Mouse (Mus musculus) ES-E14 (cell line): ENCODE measurements around the gene Mta1. TPM values are rescaled to one million over a fixed set of nuclear protein-coding genes. Genes with fewer than 3 reads are reported as not detected.

Experiments
- DNase-seq: peaks from one replicate; pipeline ENCODE4 v3.0.0-alpha.2; 2013; ENCODE audit warnings: low read depth, low spot score
- H3K27ac ChIP-seq: 2 replicates; pipeline ENCODE4 v1.5.1; 2012; ENCODE audit warnings: low read depth, mild to moderate bottlenecking, low read length, moderate library complexity, mixed read lengths; ENCODE audit not compliant: poor library complexity, insufficient read depth, severe bottlenecking
- H3K36me3 ChIP-seq: 2 replicates; pipeline ENCODE4 v1.6.1; 2012; ENCODE audit warnings: mild to moderate bottlenecking, low read length, moderate library complexity, mixed read lengths; ENCODE audit not compliant: control insufficient read depth, poor library complexity, insufficient read depth, severe bottlenecking
- H3K4me1 ChIP-seq, 2 experiments: fragments of 150-350 bp in 1 of 2; sonication (generic) in 1 of 2; 2 replicates each; pipeline ENCODE4 v1.6.1; 2012; ENCODE audit warnings: low read length in 2 of 2, mild to moderate bottlenecking in 1 of 2, mixed read lengths in 1 of 2; ENCODE audit not compliant: control insufficient read depth in 2 of 2, insufficient read depth in 2 of 2, poor library complexity in 1 of 2
- H3K4me3 ChIP-seq, 2 experiments: fragments of 150-350 bp in 1 of 2; sonication (generic) in 1 of 2; 2 replicates each; pipeline ENCODE4 v1.5.1; 2012; ENCODE audit warnings: low read length in 2 of 2, low read depth in 1 of 2, mild to moderate bottlenecking in 1 of 2, mixed read lengths in 1 of 2; ENCODE audit not compliant: insufficient read depth in 1 of 2, poor library complexity in 1 of 2, severe bottlenecking in 1 of 2
- H3K9ac ChIP-seq: 2 replicates; pipeline ENCODE4 v1.6.1; 2012; ENCODE audit warnings: low read depth, mild to moderate bottlenecking, low read length, mixed read lengths; ENCODE audit not compliant: poor library complexity, insufficient read depth, severe bottlenecking
- H3K9me3 ChIP-seq: fragments of 150-350 bp; sonication (generic); 2 replicates; pipeline ENCODE4 v1.6.1; 2012; ENCODE audit warnings: low read depth, mild to moderate bottlenecking, low read length; ENCODE audit not compliant: control insufficient read depth, insufficient read depth
- CHD2 ChIP-seq: IDR thresholded peaks from 2 replicates; pipeline ENCODE4 v1.6.1; 2014; ENCODE audit warnings: mild to moderate bottlenecking, low read depth, low read length, inconsistent platforms
- HCFC1 ChIP-seq: IDR thresholded peaks from 2 replicates; pipeline ENCODE4 v1.6.1; 2012; ENCODE audit warnings: low read length, inconsistent platforms, borderline replicate concordance; ENCODE audit not compliant: insufficient read depth
- MAFK ChIP-seq: IDR thresholded peaks from 2 replicates; pipeline ENCODE4 v1.6.1; 2014; ENCODE audit warnings: mild to moderate bottlenecking, low read depth, low read length, inconsistent platforms; ENCODE audit not compliant: insufficient read depth
- ZC3H11A ChIP-seq: IDR thresholded peaks from 2 replicates; pipeline ENCODE4 v1.6.1; 2012; ENCODE audit warnings: low read depth, mild to moderate bottlenecking, inconsistent platforms, low read length, borderline replicate concordance
- ZNF384 ChIP-seq: IDR thresholded peaks from 2 replicates; pipeline ENCODE4 v1.6.1; 2012; ENCODE audit warnings: low read depth, low read length, inconsistent platforms
- in situ Hi-C, 2 experiments: fragments of 600-800 bp; cut with MboI; formaldehyde crosslinking; loops; one replicate each; pipeline ENCODE4 v1.15.1; 2025; ENCODE audit warnings: low sequenced_read_pairs in 2 of 2, inconsistent platforms in 1 of 2; ENCODE audit not compliant: unreplicated experiment in 2 of 2
- total RNA-seq: library from RNA; depleted of rRNA; stranded (reverse); fragments of 300-350 nt; gene quantifications from 2 replicates; pipeline ENCODE4 v1.2.3, GENCODE M21; 2012

The Mta1 gene
- total RNA-seq, 1 experiment: 30.3 TPM

DNA sequence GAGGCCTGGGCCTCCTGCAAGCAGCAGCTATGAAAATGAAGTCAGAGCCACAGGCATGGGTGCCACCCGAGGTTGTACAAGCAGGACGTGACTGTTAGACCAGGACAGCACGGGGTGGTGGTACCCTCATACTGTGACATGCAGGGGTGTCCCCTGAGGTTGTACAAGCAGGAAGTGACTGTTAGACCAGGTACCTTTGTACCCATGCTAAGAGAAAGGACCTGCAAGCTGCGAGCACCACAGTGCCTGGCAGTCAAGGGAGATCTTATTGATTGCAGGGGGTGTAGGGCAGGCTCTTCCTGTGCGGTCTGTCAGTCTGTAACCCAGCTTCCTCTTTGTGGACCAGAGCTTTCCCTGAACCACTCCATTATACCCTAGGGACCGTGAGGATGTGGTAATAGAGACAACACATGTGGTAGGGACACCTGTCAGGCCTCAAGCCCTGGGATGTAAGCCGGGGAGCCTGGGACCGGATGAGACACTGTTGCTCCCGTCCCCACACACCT is 70.0 kb downstream of the Mta1 start:
- no peak for TF ChIP-seq ZNF384
- no peak for TF ChIP-seq MAFK
- TF ChIP-seq CHD2: no peak
- TF ChIP-seq HCFC1: no peak
- no peak for TF ChIP-seq ZC3H11A
- Histone ChIP-seq H3K9ac (no peak overlapping the region), H3K27ac (no peak overlapping the region), H3K9me3 (no peaks in the 10 kb centered on the region), H3K4me1 (peaks cover 0 to 3% of the 10 kb centered on the region in 2 experiments; a peak in 1 of 4 replicates), H3K36me3 (peaks cover 9% of the 10 kb centered on the region), H3K4me3 (no peak overlapping the region)
- in situ Hi-C loops: no loop called here
- no peak for DNase-seq

DNA sequence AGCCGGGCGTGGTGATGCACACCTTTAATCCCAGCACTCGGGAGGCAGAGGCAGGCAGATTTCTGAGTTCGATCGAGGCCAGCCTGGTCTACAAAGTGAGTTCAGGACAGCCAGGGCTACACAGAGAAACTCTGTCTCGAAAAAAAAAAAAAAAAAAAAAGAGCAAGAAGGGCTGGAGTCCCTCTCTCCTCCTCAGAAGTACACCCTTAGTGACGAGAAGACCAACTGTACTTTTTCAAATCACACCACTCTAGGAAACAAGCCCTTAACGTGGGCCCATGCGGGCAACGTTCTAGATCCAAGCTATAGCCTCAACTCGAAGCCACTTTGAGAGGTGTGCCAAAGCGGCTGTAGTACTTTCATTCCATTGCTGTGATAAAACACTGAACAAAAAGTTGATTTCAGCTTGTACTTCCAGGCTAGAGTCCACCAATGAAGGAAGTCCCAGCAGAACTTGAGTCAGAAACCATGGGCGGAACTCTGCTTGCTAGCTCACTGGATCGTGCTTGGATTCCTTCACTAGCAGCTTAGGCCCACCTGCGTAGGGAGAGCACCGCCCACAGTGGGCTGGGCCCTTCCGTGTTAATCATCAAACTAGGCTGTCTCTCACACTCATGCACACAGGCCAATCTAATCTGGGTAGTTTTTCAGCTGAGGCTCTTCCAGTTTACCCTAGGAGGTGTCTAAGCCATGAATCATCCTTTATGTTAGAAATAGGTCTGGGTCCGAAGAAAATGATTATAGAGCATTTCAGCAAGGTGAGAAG is 79.1 kb downstream of the Mta1 start:
- Histone ChIP-seq H3K9ac (no peak overlapping the region), H3K4me3 (no peak overlapping the region), H3K4me1 (no peaks in the 10 kb centered on the region), H3K27ac (no peak overlapping the region), H3K36me3 (no peaks in the 10 kb centered on the region), H3K9me3 (no peaks in the 10 kb centered on the region)
- no peak for TF ChIP-seq CHD2
- no peak for TF ChIP-seq HCFC1
- TF ChIP-seq MAFK: no peak
- TF ChIP-seq ZC3H11A: no peak
- TF ChIP-seq ZNF384: peak; percentile 65
- DNase-seq: no peak
- in situ Hi-C loops: no loop called here

DNA sequence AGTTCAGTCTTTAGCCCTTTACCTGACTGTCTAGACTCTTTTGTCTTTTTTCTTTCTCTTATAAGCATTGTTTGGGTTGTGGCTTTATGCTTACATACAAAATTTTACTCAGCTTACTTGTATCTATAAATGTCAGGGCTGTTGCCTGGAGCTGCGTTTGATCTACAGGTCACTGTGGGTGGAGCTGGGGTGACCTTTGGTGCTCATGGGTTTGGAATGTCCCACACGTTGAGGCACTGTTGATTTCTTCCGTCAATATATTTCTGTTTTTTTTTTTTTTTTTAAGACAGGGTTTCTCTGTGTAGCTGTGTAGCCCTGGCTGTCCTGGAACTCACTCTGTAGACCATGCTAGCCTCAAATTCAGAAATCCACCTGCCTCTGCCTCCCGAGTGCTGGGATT is 82.9 kb downstream of the Mta1 start:
- Histone ChIP-seq H3K36me3 (no peaks in the 10 kb centered on the region), H3K9ac (no peak overlapping the region), H3K4me3 (no peak overlapping the region), H3K9me3 (no peaks in the 10 kb centered on the region), H3K27ac (no peak overlapping the region), H3K4me1 (0 out of 4 replicates have a peak, but pooled peaks cover 0 to 4% of the 10 kb centered on the region in 2 experiments)
- in situ Hi-C loops: no loop called here
- no peak for DNase-seq
- no peak for TF ChIP-seq MAFK
- TF ChIP-seq CHD2: no peak
- TF ChIP-seq ZNF384: no peak
- no peak for TF ChIP-seq ZC3H11A
- TF ChIP-seq HCFC1: no peak

DNA sequence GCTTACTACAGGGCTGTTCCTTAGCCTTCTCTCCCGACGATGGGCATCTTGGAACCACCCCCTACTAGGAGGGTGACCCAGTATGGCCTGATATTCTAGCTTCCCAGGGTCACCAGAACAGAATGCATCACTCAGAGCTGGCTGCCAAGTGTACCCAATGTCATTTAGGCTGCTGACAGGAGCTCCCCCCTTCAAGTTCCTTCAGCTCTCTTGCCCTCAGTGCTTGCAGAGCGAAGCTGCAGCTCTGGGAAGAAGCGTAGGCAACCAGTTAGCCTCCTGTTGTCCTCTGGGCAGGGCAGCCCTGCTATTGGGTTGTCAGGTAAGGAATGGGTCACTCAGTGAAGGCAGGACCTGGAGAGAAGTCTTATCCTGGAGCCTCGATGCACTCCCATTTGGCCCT is 86.9 kb downstream of the Mta1 start:
- no peak overlapping the region for H3K4me3 ChIP-seq
- no peak for TF ChIP-seq ZC3H11A
- no peak for TF ChIP-seq CHD2
- no peak for TF ChIP-seq HCFC1
- TF ChIP-seq MAFK: no peak
- TF ChIP-seq ZNF384: no peak
- peaks cover 0 to 19% of the 10 kb centered on the region in 2 experiments; a peak in 1 of 4 replicates for H3K4me1 ChIP-seq
- no peak for DNase-seq
- H3K9me3 ChIP-seq: no peaks in the 10 kb centered on the region
- in situ Hi-C loops: no loop called here
- no peak overlapping the region for H3K9ac ChIP-seq
- H3K27ac ChIP-seq: no peak overlapping the region
- H3K36me3 ChIP-seq: no peaks in the 10 kb centered on the region; the same call in 1 of the 2 replicates
